Mouse (Mus musculus) ES-Bruce4 (cell line): ENCODE measurements around the gene Rnf130.

Experiments used
- CTCF ChIP-seq: IDR thresholded peaks from one replicate; pipeline ENCODE4 v1.8.1; 2011; ENCODE audit warnings: low read depth, low read length
- EP300 ChIP-seq: IDR thresholded peaks from 2 replicates; pipeline ENCODE4 v1.6.1; 2011; ENCODE audit warnings: low read depth, low read length; ENCODE audit not compliant: insufficient read depth
- POLR2A ChIP-seq: IDR thresholded peaks from one replicate; pipeline ENCODE4 v1.8.1; 2011; ENCODE audit warnings: low read length; ENCODE audit not compliant: insufficient read depth

DNA sequence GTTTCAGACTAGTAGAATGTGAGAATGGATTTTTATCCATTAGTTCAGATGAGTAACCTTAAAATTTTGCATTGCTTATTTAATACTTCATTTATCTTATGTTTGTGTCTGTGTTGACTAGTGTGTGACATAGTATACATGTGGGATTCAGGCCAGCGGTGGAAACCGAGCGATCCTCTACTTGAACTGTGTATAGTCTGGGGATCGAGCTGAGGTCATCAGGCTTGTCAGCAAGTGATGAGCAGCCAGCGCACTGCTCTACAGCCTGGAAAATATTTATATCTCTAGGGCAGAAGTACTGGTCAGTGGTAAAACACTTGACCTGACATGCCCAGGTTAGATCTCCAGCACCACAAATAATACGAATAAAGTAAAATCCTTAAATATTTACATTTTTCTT lies 23.0 kb downstream of the Rnf130 start:
- TF ChIP-seq CTCF (no peak), POLR2A (no peak), EP300 (no peak)
